Mouse (Mus musculus) urinary bladder, postnatal 14 days (tissue): ENCODE data around the gene Serpina3m.
"Not testable (repeated sequence)": the region's sequence is repeated elsewhere in the genome, so short reads cannot be mapped to it uniquely, and the experiment has no call there.

Source experiments
- DNase-seq: peaks from one replicate; pipeline ENCODE4 v3.0.0; 2021; ENCODE audit warnings: low spot score

Serpina3m gene

DNA sequence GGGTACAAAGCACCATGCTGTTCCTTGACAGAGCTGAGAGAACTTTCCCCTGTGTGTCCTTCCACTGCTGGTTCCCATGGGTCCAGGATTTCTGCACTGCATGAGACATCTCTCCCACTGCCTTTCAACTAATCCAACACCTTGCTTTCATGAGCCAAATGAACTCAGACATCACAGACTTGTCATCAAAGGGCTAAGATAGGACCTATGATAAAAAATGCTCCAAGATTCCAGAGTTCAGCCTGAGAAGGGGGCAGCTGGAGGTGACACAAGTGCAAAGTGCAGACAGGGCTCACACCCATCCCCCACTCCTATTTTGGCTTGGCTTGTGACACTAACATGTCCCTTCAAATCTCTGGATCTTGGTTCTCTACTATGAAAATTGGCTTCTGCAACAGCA lies 50.2 kb downstream of the Serpina3m start:
- DNase-seq = no peak

DNA sequence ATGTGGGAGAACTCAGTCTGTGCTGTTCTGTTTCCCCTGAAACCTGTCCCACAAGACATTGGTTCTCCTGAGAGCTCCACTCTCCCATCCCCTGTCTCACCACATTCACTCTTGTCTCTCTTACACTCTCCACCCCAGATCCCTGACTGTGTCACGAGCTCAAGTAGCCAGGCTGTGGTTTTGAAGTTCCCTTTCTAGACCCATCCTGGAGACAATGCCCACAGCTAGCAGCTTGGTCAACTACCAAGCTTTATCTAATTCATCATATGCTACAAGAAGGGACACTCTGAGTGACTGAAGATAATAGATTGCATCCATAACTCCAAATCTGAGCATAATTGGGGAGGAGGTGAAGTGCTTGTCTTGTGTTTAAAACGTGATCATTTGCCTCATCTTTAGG lies 52.8 kb downstream of the Serpina3m start:
- DNase-seq = not testable (repeated sequence)

DNA sequence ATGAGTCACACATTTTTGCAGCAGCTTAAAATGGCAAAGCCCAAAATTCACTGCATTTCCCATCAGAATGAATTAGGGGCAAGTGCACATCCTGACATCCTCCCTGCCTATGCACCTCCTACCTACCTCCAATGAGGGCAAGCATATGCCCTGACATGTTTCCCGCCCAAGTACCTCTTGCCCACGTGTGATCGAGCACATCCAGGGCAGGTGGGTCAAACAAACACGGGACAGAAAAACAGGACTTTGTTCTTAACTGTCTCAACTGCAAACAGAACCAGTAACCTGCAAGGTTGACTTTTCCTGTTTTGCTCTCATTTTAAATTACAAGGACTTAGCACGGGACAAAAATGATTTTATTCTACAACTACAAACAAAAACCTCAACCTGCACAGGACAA lies 65.7 kb downstream of the Serpina3m start:
- no peak for DNase-seq

DNA sequence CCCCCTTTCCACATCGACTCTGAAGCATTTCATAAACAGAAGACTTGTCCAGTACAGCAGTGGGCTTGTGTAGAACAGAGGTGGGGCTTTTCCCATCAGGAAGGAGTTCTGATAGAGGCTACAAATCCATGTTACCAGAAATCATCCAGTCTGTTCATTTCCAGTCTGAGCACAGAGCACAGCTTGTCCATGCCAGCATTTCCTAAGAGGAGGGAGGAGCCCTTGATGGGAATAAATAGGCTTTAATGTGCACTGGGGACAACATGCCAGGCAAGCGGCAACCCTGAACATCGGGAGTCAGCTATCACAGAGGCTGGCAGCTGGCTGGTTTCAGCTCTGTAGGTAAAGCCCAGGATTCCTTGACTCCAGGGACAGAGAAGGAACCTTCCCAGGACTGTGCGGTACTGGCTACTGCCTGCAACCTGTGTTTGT lies 68.2 kb downstream of the Serpina3m start, which contains the start of gene Serpina3n:
Serpina3n (plus strand) TSS at position 276 of the 432 bp plus-strand sequence.
- no peak for DNase-seq

DNA sequence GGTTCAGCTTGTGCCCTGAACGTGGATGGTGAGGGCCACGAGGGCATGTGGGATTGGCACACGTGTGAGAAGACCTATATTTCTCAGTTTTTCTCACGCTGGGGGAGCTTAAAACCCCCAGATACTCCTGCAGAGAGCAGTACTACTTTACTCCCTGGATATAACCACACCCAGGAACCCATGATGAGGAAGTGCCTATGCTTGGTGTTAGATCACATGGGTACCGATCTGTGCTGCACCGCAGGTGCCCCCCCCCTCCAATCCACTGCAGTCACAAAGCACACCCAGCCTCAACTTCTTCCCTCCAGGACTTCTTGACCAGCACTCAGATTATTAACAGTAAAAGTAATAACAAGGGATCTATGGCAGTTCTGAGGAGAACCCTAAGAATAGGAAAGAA lies 74.2 kb downstream of the Serpina3m start:
- no peak for DNase-seq

DNA sequence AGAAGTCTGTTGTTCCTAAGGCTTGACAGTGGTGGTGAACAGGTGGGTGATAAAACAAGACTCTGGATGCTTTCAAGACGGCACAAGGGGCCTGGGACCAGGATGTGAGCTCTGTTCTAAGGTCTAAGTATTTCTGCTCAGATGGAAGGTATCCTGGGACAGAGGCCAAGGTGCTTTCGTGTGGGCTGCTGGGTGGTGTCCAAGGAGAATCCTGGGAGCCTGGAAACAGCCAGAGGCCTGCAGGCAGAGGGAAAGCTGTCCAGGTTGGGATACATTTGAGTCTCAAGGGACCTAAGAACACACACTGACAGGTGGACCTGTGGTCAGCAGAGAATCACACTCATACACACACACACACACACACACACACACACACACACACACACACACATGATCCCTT lies 76.3 kb downstream of the Serpina3m start:
- no peak for DNase-seq

DNA sequence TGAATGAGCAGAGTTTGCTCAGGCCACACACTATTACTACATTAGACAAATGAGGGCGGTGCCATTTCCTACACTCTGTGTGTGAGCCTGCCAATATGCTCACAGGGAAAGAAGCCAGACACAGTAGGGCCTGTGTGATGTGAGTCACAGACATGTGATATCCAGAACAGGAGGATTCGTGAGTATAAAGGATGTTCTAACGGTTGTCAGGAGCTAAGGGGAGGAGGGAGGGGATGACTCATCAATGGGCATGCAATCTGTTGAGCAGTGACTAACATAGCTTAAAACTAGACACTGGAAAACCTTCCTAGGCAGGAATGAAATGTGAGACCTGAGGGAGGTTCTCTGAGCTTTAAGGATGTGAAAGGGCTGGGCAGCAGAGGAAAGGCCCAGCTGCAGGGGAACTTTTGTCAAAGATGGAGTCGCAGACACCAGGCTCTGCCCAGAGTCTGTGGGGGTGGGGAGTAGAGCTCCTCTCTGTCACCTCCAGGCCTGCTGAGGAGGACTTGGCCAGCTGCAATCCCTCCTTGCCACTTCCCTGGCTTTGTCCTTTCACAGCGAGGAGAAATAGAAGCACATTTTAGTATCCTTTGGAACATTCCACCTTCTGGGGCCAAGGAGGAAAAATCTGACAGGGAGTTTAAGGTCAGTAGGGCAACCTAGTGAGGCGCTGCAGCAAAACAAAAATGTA lies 77.5 kb downstream of the Serpina3m start:
- peak; percentile 65 for DNase-seq

DNA sequence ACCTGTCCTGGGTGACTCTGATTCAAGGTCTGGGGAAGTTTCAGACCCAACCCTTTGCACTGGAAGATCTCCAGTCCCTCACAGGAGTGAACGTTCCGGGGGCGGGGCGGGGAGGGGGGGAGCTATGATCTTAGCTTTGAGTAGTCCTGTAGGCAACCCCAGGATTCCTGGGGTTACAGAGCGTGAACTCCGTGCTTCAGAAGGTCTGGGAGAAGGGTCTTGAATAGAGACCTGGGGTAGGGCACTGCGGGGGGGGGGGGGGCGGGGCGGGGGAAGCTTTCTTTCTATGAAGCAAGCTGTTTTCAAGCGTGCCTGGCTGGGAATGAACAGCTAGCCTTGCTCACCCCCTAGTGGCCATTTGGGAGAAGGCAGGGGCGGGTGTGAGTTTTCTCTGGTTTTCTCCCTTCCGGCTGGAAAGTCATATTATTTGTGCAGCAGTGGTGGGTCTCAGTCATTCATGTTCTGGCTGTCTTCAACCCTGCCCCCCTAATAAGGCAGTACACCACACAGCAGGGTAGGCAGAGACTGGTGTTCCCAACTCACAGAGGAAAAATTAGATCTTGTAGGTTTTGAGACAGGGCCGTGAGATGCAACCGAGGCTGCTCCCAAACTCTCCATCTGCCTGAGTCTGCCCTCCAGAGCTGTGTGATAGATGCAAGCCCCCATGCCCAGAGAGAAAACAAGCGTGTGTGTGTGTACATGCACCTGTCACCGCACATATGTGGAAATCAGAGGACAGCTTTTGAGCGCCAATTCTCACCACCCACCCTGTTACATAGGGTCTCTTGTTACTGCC lies 80.3 kb downstream of the Serpina3m start:
- peak; percentile 85 for DNase-seq

DNA sequence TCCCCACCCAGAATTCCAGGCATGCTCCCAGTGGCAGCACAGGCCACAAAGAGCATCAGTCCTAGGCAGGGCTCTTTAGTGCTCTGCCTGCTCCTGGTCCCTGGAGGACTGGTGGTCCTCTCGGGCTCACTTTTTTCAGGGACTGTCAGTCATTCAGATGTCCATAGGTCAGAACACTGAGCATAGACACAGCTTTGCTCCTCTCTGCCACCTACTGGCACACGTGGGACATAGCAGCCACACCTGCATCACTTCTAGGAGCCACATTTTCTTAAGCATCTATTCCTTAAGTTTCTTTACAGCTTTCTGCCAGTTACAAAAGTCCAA lies 80.8 kb downstream of the Serpina3m start:
- no peak for DNase-seq

DNA sequence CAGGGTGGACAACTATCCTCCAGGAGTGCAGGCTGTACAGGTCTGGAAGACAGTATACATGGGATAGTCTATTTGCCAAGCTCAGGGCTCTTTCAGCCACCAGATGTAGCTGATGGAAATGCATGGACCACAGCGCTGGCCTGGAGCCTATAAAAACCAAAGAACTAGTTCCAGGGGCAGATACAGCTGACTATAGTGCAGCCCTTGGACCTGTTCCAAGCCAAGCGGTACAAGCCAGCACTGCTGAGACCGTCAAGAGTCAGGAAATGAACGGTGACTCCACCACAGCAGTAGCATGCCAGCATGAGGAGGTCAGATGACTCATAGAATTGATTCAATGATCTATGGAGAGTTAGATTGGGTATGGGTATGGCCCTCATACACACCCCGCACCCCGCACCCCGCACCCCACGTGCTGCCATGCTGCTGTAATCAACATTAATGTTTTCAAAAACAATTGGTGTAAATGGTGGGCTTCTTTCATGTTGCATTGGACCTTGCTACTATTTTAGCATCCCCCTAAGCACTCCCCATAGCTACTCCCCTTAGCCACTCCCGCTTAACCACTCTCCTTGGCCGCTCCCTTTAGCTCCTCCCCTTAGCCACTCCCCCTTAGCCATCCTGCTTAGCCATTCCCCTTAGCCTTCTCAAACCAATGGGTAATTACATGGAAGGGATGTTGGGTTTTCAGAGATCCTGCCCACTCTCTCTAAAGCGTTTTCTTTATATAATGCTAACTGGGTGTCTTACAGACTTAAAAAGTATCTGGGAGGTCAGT lies 84.5 kb downstream of the Serpina3m start:
- DNase-seq = peak; percentile 21

DNA sequence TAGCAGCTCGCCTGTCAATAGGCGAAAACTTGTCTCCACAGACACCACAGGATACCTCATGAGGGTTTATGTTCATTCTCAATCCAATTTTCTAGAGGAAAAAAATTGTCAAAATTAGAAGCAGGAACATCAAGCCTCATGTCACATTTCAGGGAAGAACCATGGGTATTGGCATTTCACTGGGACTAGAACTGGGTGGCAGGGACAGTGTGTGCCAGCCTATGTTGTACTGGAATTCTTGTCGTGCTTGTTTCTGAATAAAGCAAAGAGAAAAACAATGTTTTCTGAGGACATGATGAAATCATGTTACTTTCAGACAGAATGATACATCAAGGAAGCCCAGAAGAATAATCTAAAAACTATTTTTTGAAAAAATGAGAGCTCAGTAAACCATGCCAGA lies 87.3 kb downstream of the Serpina3m start:
- DNase-seq = no peak

DNA sequence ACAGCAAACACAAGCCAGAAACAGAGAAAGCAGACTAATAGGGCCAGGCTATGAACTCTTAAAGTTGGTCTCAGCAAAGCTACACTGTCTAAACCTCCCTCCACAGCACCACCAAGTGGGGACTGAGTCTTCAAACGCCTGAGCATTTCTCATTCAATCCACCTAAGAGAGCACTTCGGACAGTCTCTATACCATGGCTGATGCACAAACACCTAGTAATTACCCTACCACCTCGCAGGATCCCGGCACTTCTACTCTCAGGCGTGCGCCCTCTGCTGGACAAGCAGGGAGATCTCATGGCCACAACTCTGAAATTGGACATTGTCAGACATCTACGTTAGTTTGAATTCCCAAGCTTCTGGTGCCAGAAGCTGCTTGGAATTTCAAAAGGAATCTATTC lies 88.6 kb downstream of the Serpina3m start:
- DNase-seq = peak; percentile 22

DNA sequence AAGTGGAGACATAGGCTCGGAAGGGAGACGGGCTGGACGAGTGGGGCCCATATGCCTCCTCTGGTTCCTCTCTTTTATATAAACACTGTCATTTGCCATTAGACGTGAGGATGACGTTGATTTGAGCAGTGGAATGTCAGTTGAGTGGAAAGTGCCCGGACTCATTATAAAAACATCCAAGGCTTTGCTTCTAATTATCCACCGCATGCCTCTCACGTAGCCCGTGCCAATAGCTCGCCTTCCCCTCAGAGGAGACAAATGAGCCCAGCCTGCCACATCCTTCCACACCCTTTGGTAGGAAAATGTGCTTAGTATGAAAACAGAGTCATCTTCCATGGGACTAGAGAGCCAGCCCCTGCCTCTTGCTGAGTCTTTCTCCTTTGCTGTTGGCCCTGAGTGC lies 93.1 kb downstream of the Serpina3m start:
- no peak for DNase-seq

DNA sequence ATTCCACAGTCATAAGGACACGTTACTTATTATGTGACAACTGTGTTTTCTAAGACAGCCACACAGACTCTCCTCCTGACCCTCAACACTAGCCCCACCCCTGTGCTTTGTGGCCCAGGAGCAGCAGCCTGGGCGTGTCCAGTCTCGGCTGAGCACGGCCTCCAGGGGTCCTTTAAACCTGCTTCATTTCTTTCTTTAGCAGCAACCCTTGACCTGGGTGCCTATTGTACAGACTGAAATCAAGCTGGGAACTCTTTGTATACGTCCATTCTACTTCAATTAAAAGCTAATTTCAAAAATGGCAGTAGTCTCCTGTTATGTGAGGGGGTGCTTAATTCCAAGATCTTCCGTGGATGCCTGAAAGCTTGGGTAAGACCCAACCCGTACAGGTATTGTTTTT lies 94.9 kb downstream of the Serpina3m start:
- no peak for DNase-seq

DNA sequence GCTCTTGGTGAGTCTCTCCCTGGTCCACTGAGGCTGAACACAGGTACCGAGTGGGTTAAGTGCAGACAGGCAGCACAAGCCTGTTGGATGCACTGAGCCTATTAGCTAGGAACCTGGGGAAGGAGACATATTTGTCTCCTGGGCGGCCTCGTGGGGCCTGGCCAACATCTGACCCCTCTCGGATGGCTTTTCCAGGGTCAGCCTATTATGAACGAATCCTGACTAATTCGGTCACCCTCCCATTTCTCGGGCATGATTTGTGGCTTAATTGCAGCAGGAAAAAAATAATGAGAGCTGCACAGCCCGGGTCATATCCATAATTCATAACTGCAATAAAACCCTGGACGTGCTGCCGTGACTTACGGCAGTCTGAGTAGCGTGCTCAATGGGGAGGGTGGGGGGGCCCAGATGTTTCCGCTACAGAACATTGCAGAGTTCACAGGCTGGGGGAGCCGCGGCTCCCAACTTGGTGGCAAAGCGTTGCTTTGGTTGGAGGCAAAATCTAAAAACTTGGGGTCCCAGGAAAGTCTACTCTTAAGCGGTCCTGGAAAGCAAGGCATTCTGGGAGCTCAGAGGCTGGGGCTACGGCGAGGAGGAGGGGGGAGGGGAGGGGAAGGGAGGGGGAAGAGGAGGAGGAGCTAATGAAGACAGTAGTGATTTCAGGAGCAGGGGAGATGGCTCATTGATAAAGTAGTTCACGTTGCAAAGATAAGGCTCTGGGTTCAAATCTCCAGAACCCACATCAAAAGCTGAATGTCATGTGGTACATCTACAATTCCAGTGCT lies 95.9 kb downstream of the Serpina3m start:
- DNase-seq = no peak

DNA sequence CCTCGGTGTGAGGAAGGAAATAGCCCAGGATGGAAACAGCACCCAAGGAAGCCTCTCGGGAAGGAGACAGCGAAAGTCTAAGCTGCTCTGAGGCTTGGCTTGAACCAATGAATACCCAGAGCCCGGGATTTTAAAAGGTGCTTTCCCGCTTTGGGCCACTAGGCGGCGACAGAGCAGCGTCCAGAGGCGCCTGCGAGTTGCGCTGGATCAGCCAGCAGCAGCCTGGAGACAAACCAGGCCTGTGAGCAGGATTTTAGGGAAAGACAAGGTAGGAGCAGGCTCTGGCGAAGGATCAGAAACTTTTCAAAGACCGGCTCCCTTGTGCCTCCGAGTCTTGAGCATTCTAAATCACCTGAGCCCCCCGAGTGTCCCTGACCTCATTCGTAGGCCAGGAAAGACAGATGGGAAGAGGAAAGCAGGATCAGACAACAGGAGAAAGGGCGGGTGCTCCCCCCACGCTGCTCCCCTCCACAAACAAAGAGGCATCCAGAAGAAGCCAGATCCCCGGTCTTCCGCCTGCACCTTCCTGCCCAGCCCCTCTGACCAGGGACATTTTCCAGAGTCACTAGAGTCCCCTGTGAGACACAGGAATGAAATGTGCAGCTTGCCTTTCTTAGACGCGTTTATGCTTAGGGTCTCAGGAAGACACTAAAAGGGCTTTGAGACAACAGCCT lies 101.9 kb downstream of the Serpina3m start:
- peak; percentile 83 for DNase-seq

DNA sequence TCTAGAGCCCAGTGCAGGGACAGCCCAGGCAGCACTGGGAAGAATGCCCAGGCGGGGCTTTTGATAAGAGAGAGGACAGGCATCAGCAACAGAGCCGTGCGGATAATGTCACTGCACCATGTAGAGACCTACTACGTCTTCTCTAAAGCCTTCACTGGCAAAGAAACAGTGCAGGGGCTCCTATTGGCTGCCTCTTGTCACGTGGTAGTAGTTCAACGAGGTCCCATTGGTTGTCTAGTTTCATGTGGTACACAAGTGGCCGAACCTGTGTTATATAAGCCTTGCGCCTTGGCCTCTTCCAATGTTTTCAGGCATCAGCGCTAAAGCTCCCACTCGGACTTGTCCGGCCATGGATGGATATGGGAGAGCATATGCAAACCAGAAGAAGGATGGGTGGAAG lies 105.4 kb downstream of the Serpina3m start:
- no peak for DNase-seq
